Mouse (Mus musculus) heart, adult 2 months (tissue): ENCODE results near the gene Grxcr1.

Experiments used
- CTCF ChIP-seq: fragments of 200-600 bp; IDR thresholded peaks from 2 replicates; pipeline ENCODE4 v1.8.1; 2022; ENCODE audit warnings: antibody characterized with exemption, mild to moderate bottlenecking, moderate library complexity
- EP300 ChIP-seq: fragments of 200-500 bp; IDR thresholded peaks from 2 replicates; pipeline ENCODE4 v1.6.1; 2011; ENCODE audit warnings: low read depth, low read length, control low read depth; ENCODE audit not compliant: insufficient read depth
- POLR2A ChIP-seq: fragments of 200-500 bp; IDR thresholded peaks from 2 replicates; pipeline ENCODE4 v1.6.1; 2011; ENCODE audit warnings: mild to moderate bottlenecking, low read depth, low read length, control low read depth; ENCODE audit not compliant: insufficient read depth

- TF ChIP-seq CTCF: no peak
- no peak for TF ChIP-seq EP300
- no peak for TF ChIP-seq POLR2A
Measured at GRCm38 (mm10) chr5:68165954-68166353, 134.3 kb downstream of the Grxcr1 start.
